Mouse (Mus musculus): Measurements from ENCODE around the gene Tmem184b. TPM values are rescaled to one million over a fixed set of nuclear protein-coding genes. Genes with fewer than 3 reads are reported as not detected.
A peak's percentile ranks its signal among the peaks of the same experiment; 100 is the strongest.

The Tmem184b gene
- total RNA-seq, 1 experiment from 2014 or later, result 4.2 TPM

DNA sequence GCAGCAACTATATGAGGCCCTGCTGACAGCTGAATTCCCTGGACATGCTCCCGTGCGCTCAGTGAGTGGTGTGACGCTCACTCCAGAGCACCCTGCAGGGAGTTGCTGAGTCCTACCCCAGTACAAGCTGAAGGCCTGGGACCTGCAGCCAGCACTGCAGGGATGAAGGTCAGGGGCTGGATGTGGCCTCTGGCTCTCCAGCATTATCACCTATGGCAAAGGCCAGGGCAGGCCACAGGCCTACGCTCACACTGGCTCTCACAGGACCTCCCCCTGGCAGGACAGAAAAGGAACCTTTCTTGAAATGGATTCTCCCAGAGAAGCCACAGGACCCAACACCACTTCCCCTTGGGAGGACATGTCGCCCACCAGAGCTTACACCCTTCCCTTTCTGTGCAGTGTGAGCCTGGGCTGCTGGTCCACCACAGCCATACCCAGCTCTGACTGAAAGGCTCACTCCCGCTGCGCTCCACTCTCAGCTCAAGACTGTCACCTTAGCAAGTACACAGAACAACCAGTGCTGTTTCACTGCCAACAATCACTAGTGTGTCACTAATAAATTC, 33.0 kb downstream of the Tmem184b start:
- ATAC-seq (replicated peaks; ENCODE audit: low read depth, poor library complexity, severe bottlenecking), result peak; percentile 75

DNA sequence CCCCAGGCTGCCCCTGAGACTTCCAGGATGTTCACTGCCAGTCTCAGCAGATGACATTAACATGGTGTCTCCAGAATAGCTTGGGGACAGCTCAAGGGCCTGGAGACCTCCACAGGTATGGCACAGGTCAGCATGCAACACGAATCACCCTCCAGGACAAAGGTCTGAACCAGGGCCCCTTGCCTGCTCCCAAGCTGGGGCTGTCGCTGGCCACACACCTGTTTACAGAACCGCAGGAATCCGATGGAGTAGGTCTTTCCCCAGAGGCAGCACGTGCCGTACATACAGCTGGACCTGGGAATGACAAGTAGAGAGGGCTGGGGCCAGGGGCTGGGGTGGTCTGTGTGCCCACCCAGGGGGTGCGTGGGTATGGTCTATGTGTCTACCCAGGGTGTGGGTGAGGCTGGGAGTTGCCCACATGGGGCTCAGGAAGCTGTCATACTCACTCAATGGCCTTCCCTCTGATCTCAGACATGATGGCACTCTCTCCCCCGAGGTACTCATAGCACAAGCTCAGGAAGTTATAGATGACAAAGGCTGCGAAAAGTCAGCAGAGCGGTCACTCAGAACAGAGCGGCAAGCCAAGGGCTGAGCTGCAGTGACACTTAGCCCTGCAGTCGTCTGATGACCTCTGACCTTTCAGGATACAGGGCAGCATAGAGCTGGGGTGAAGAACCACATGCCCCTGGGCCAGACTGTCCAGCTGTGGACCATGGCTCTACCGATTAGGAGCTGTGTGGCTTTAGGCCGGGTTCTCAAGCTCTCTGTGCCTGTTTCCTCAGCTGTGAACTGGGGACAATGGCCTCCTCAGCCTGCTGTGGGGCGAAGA, 33.7 kb downstream of the Tmem184b start:
- no peak for ATAC-seq (replicated peaks; ENCODE audit: low read depth, poor library complexity, severe bottlenecking)

DNA sequence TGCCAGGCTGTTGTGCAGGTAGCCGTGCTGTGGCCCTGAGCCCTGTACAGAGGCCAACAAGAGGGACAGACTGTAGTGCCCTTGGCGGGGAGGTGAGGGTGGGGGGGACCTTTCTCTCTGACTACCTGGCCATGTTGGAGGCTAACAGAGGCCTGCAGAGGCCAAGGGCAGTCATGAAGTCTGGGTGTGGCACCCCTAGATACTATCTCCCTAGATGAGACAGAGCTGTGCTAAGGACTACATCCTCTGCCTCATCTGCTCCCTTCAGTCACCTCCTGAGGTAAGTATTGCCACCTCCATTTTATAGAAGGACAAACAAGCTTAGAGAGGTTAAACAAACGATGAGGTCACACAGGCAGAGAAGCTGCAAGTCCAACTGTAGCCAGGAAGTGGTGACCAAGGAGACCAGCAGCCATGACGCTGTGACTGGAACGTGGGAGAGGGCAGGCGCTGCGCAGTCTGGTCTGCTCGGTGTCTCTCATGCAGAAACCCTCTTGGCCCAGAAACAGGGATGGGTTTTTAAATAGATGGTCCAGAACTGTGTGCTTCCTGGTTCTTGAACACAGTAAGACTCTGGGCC, 34.4 kb downstream of the Tmem184b start:
- no peak for ATAC-seq (replicated peaks; ENCODE audit: low read depth, poor library complexity, severe bottlenecking)

DNA sequence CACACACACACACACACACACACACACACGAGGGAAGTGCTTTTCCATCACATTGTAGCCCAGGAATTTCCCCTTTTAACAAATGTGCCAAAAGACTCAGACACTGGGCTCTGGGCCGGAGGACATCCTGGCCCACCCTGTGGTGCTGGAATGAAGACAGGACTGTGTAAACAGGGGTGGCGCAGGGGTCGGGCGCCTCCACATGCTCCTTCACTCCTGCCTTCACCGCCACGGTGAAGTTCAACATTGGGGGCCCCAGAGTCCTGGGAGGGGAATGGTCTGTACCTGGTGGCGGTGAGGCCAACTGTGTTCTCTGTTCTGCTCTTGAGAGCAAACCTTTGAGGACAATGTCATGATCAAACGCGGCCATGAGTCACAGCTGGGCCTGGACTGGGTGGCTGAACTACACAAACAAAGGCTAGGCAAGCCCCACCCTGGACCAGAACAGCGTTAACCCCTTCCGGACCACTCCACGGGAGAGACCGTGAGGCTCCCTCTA, 35.0 kb downstream of the Tmem184b start:
- no peak for ATAC-seq (replicated peaks; ENCODE audit: low read depth, poor library complexity, severe bottlenecking)

DNA sequence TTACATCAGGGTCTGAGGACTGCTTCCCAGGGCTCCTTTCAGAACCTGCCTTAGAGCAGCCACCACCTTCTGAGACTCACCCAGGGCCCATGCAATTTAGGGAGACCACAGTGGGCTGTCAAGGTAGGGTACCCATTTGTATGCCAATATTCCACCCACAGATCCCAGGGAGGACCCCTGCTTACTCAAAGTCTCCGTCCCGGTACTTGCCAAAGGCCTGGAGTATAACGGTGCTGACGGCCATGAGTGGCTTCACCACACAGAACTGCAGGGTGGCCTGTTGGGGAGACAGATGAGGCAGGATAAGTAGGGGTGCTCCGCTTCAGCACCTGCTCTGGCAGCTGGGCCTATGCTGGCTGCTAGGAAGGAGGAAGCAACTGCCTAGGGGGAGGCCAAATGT, 37.0 kb downstream of the Tmem184b start:
- no peak for ATAC-seq (replicated peaks; ENCODE audit: low read depth, poor library complexity, severe bottlenecking)

DNA sequence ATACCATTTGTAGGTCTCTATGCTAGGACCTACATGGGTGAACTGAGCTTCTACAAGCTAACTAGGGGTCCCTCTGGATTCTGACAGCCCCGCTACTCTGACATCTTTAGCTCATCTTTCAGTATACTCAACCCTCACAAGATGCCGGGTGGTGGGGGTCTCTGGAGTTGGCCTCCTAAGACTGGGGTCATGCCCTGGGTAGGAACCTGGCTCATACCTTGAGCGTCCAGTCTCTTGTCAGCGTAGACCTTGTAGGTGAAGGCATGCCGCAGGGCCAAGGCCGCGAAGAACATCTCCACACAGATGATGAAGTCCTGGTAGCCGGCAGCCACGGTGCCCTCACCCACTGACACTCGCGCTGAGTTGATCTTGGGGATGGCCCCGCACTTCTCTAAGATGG, 38.3 kb downstream of the Tmem184b start:
- ATAC-seq (replicated peaks; ENCODE audit: low read depth, poor library complexity, severe bottlenecking), result no peak

DNA sequence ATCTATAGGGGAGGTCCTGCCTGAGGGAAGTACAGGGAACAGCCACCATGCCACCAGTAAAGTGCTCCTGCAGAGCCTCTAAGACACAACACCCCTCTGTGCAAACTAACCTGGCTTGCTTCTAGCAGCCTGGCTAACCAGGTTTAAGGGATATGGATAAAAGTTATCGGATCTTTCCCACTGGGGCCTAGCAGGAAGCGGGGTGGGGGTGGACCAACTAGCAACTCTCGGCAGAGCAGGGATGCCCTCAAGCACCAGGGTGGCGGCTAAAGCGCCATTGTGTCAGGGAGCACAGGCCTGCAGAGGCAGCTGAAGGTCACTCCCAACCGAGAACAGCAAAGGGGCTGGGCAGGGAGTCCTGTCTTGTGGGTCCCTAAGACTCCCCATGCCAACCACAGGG, 39.2 kb downstream of the Tmem184b start:
- no peak for ATAC-seq (replicated peaks; ENCODE audit: low read depth, poor library complexity, severe bottlenecking)

DNA sequence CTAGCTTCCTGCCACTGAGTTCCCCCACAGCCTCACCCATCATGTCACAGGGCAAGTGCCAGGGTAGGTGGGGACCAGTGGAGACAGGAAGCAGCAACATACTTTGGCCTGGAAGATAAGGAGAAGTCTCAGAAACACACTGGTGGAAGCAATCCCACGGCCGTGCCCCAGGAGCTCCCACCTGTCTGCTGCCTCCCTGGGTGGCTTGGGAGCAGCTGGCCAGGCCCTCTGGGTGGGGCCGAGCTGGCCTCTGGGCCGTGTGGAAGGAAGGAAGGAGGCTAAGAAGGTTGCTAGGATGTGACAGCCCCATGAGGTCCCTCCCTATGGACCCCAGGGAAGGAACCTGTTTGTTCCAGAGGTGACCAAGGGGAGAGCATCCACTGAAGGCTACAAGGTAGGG, 42.3 kb downstream of the Tmem184b start:
- peak; percentile 60 for ATAC-seq (replicated peaks; ENCODE audit: low read depth, poor library complexity, severe bottlenecking)

DNA sequence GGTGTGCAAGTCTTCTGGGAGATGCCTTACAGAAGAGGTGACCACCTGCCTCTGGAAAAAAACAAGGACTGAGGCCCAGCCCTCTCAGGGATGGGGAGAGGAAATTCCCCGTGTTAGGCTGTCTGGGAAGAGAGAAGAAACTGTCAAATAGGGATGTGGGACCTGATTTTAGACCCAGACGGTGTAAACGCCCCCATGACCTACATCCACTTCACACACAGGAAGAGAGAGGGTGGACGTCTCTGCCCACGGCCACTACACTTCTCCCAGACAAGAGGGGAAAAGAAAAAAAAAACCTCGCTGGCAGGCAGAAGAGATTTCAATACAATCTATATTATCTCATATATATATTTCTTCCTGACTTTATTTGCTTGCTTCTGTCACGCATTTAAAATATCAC, 43.0 kb downstream of the Tmem184b start:
- no peak for ATAC-seq (replicated peaks; ENCODE audit: low read depth, poor library complexity, severe bottlenecking)

DNA sequence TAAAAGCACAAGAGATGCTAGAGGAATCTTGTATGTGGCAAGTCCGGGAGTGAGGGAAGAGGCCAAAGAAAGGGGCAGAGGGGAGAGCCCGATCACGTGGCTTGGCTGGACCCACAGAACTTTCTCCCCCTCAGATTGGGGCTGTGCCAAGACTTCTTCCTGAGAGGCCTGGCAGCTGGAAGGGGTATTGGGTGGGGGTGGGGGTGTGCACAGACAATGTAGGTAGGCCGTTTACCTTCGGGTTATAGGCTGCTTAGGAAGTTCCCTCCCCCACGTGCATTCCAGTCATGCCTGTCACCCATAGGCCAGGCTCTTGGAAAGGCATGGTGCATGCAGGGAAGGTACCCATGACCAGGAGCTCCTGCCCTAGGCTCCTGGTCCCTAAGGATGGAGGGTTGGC, 43.4 kb downstream of the Tmem184b start:
- ATAC-seq (replicated peaks; ENCODE audit: low read depth, poor library complexity, severe bottlenecking), result no peak

DNA sequence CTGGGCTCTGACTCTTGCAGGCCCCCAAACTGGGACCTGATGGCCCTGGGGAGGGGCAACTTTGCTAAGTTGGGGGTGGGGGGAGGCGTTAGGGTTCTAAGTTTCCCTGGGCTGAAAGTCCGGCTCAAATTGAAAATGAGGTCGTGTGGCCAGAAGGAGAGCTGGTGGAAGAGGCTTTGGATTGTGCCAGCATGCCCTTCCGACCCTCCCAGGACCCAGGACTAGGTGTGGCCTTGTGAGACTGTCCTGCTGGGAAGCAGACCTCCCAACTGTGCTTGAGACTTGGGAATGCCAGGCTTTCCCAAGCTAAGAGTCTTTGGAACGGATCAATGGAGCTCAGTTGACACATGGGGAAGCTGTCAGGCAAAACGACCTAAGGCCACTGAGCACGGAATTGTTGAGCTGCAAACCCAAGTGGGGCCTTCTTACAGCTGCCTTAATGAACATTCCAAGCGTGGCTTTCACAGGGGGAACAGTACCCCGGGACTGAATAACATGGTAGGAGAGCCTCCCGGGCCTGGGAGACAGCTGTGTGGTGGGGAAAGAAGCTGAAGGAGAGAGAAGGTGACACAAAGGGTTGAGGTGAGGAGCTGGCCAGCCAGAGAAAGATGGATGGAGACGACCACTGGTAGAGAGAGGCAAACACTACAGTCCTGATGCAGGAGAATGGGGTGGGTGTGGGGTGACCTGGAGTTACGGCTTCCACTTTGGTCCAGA, 45.2 kb downstream of the Tmem184b start:
- ATAC-seq (replicated peaks; ENCODE audit: low read depth, poor library complexity, severe bottlenecking), result no peak

DNA sequence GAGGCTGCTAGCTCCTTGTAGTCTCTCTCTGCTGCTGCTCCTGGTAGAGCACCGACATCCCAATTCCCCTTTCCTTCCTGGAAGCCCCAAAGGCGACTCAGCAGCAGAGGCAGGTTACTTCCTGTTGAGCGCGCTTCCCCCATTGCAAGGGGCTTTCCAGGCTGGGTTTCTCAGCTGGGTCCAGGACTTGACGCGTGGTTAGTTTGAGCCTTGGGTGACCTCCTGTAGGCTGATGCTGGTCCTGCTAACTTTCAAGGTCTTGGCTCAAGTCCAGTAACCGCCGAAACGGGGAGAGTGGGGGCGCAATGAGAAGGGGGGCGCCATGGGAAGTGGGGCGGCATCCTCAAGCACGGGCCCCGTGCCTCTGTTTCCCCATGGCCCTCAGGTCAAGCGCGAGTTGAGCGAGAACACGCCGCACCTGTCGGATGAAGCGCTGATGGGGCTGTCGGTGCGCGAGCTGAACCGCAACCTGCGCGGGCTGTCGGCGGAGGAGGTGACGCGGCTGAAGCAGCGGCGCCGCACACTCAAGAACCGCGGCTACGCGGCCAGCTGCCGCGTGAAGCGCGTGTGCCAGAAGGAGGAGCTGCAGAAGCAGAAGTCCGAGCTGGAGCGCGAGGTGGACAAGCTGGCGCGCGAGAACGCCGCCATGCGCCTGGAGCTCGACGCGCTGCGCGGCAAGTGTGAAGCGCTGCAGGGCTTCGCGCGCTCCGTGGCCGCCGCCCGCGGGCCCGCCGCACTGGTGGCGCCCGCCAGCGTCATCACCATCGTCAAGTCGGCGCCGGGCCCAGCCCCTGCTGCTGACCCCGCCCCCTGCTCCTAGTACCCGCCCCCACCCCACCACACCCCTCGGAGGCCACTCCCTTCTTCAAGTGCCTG, 46.1 kb downstream of the Tmem184b start:
- ATAC-seq (replicated peaks; ENCODE audit: low read depth, poor library complexity, severe bottlenecking), result peak; percentile 57

DNA sequence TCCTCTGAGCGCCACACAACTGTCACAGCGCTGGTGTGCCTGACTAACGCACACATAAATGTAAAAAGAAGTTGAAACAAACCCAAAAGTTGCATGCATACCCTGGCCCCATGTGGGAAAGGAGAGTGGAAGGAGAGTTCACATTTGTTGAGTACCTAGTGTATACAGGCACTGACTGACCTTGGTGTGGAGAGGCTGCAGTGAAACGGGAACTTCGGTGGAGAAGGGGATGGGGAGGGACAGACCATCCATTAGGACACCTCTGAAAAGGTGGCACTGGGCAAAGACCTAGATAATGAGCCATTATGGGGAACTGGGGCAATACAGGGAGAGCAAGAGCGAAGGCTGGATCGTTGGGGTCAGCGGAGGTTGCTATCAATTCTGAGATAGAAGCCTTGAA, 46.9 kb downstream of the Tmem184b start:
- no peak for ATAC-seq (replicated peaks; ENCODE audit: low read depth, poor library complexity, severe bottlenecking)

DNA sequence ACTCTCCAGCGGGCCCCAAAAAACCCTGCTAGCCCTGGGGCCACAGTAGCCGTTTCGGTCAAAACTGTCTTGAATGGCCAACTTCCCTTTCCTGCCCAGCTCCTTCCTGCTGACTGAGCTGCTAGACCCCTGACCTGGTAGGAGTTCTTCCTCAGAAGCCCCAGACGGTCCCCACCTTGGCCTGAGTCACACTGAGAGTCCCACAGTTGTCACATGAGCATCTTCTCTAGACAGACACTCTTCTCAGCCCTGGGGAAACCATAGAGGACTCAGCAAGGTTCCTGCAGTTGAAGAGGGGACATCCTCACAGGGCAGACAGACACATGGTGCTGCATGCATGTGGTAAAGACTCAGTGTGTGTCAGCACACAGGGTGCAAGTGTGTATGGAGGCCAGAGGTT, 48.8 kb downstream of the Tmem184b start:
- ATAC-seq (replicated peaks; ENCODE audit: low read depth, poor library complexity, severe bottlenecking), result no peak

DNA sequence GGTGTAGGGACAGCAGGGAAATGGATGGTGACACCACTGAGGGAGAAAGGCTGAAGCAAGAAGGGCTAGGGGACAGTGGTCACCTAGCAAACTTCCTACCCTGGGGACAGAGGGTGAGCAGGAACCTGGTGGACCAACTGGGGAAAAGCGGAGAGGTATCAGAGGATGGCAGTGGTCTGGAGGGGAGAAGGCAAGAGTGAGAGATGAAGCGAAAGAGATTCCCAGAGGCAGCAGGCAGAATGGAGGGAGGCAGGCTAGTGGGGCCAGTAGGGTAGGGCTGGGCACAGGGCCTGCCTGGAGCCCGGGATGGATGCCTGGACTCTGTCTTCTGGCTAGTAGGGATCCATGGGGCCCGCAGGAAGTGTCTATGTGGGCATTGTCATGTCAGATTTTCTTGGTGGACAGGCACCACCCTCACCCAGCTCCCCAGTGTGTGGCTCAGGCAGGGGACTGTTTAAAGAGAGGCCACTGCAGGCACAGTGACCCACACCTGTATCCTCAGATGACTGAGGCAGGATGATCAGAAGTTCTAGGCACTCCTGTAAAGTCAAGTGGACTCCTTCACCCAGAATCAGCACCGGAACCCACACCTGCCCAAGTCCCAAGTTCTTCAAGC, 49.6 kb downstream of the Tmem184b start:
- ATAC-seq (replicated peaks; ENCODE audit: low read depth, poor library complexity, severe bottlenecking), result no peak

DNA sequence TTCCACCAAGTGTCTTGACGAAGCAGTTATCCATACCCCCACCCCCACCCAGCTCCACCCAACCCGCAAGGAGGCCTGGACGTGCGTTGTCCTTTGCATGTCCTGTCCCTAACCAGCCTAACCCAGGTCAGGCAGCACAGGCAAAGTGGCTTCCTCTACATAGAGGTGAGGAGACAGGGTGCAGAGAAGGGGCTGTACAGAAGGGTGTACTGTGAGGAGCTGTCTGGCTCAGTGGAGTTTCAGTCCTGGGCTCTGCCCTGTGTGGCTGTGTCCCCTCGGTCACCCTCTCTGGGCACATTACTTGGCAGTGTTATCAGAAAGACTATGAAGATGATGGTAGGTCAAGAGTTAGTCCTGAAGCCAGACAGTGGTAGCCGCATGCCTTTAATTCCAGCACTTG, 50.9 kb downstream of the Tmem184b start:
- no peak for ATAC-seq (replicated peaks; ENCODE audit: low read depth, poor library complexity, severe bottlenecking)

DNA sequence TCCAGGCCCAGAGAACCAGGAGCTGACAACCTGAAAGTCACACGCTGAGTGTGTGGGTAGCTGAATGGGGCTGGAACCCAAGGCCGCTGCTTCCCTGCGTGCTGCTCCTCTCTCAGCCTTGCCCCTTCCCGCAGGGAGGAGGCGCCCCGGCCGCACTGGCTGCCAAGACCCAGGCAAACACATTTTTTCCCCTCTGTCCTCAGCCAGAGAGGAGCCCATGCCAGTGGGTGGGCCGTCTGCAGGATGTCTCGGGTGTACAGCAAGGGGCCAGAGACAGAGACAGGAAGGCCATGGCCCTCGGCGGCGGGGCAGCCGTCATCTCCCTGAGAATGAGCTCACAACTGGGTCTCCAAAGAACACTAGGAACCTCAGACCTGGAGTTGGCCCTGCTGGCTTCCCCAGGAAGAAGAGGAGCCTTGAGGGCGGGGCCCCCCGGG, 52.0 kb downstream of the Tmem184b start:
- no peak for ATAC-seq (replicated peaks; ENCODE audit: low read depth, poor library complexity, severe bottlenecking)

DNA sequence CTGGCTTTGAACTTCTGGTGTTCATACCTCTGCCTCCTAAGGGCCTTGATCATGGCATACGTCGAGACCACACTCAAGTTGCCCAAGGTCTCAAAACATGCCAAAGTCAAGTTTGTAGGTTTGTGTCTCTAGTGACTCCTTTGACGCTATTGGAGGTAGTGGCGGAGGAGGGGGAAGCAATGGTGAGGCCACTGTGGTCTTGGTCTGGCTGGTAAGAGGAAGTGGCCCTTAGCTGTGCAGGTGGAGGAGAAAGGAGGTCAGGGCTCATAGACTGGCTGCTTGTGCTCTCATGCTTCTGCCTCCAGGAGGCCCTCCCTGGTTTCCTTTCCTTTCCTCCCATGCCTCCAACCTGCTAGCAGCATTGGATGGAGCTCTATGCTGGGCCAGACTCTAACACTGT, 52.5 kb downstream of the Tmem184b start:
- no peak for ATAC-seq (replicated peaks; ENCODE audit: low read depth, poor library complexity, severe bottlenecking)

DNA sequence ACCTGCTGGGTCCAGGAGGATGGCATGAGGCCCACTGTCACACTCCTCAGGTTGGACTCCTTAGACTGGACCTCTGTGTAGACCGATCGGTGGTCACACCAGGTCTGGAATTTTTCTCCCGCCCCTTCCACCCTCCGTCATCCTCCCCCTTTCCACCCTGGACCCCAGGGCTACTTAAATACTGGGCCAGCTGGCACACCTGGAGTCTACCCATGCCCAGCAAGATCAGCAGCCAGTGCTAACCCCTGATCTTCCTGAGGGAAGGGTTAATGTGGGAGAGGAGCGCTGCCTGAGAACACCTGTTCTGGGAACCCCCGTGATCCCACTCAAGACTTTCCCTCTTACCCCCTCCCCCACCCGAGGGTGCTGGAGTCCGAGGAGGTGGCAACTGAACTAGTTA, 54.7 kb downstream of the Tmem184b start:
- ATAC-seq (replicated peaks; ENCODE audit: low read depth, poor library complexity, severe bottlenecking), result no peak

All from common myeloid progenitor, adult 5-6 weeks (primary cell).